Mouse (Mus musculus): ENCODE measurements at regions not wholly inside any gene's neighbourhood (a gene's known extent, or its start where the extent isn't known, plus 50 kb on each side); places are given as distances from the start of the nearest gene placed in this dataset.

GRCm38 (mm10) chr4:32158451-32158850 lies 80.2 kb upstream of the Bach2 start:
- TF ChIP-seq CTCF (IDR thresholded peaks at IDR 0.05; ENCODE audit: control insufficient read depth, insufficient read depth, low read length) (no peak), POLR2A (IDR thresholded peaks at IDR 0.05; ENCODE audit: borderline replicate concordance, control insufficient read depth, low read depth, low read length) (no peak)
